Mouse (Mus musculus) small intestine, adult 2 months (tissue): ENCODE measurements around the gene Gfod2.

Experiments used
- CTCF ChIP-seq: fragments of 200-500 bp; IDR thresholded peaks from 2 replicates; pipeline ENCODE4 v1.5.1; 2012; ENCODE audit warnings: low read depth, mild to moderate bottlenecking, control low read depth, inconsistent platforms, low read length, moderate library complexity, mixed read lengths; ENCODE audit not compliant: insufficient replicate concordance, insufficient read length; ENCODE audit errors: extremely low read depth
- POLR2A ChIP-seq: fragments of 200-500 bp; IDR thresholded peaks from 2 replicates; pipeline ENCODE4 v1.6.1; 2012; ENCODE audit warnings: low read depth, mild to moderate bottlenecking, control low read depth, inconsistent platforms, low read length, moderate library complexity

DNA sequence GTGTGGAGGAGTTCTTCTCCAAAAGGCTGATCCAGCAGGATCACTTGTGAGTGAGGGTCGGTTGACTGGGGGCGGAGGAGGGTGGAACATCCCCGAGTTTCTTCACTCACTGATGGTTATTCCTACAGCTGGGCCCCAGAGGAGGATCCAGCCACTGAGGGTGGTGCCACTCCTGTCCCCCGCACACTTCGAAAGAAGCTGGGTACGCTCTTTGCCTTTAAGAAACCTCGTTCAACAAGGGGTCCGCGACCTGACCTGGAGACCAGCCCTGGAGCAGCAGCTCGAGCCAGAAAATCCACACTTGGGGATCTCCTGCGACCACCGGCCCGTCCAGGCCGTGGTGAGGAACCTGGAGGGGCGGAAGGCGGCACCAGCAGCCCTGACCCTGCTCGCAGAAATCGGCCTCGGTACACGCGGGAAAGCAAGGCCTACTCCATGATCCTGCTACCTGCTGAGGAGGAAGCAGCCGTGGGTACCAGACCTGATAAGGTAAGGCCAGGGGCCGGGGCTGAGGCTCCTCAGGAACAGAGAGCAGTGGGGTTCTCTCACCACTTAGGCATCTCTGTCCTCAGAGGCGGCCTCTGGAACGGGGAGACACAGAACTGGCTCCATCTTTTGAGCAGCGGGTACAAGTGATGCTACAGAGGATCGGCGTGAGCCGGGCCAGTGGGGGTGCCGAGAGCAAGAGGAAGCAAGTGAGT lies 63.2 kb downstream of the Gfod2 start:
- no peak for TF ChIP-seq CTCF
- no peak for TF ChIP-seq POLR2A
